Mouse (Mus musculus): ENCODE measurements around the gene Pgap2. TPM values are rescaled to one million over a fixed set of nuclear protein-coding genes. Genes with fewer than 3 reads are reported as not detected.

Gene Pgap2
- total and polyA plus RNA-seq, 3 experiments, result 21.1 to 91.1 TPM; not detected in 1

DNA sequence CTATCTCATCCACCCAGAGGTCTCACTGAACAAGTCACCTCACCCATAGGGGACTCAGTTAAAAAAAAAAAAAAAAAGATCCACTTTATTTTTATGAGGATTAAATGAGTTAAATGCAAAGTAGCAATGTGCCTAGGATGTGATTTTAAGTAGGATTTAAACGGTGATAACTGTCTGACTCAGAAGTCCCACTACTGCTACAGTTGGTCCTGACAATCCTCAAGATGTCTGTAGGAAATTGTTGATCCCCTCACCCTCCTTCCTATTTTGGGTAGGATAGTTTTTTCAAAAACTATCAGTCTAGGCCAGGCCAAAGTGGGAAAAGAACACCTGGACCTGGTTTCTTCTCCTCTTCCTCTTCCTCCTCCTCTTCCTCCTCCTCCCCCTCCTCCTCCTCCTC is 11.9 kb downstream of the Pgap2 start:
- Histone ChIP-seq H3K4me3 (ENCODE audit: control insufficient read depth in 1 of 2, insufficient read depth in 1 of 2, low read depth in 2 of 2, low read length in 2 of 2) (peak overlapping the region in 1 of 2 experiments; percentile 20; a peak in 1 of 4 replicates), H3K36me3 (ENCODE audit: control insufficient read depth in 1 of 2, insufficient read depth in 2 of 2, low read length in 2 of 2) (peaks cover 0 to 11% of the 10 kb centered on the region in 2 experiments; a peak in 2 of 4 replicates), H3K79me2 (ENCODE audit: control insufficient read depth, insufficient read depth, low read length, poor library complexity) (peaks cover 3% of the 10 kb centered on the region), H3K9me3 (replicated peaks; ENCODE audit: insufficient read depth, low read length) (no peaks in the 10 kb centered on the region), H3K9ac (ENCODE audit: control insufficient read depth, low read depth, low read length, poor library complexity, severe bottlenecking) (no peak overlapping the region), H3K27me3 (ENCODE audit: control insufficient read depth in 1 of 2, insufficient read depth in 2 of 2, low read length in 2 of 2) (no peaks in the 10 kb centered on the region), H3K4me1 (ENCODE audit: control insufficient read depth in 1 of 2, insufficient read depth in 2 of 2, low read length in 2 of 2) (peaks cover 0 to 9% of the 10 kb centered on the region in 2 experiments; a peak in 2 of 4 replicates), H3K27ac (ENCODE audit: control insufficient read depth, low read depth, low read length) (no peak overlapping the region)
- peak; percentile 33 for DNase-seq (ENCODE audit: low read depth, low spot score)
- TF ChIP-seq NRF1 (IDR thresholded peaks at IDR 0.05; ENCODE audit: insufficient read depth, low read depth, low read length, poor library complexity, severe bottlenecking), result no peak
- peak; percentile 51; the same call in 1 of the 2 replicates for TF ChIP-seq ZNF384 (IDR thresholded peaks at IDR 0.05; ENCODE audit: low read depth, low read length)
- no peak for TF ChIP-seq JUND (IDR thresholded peaks at IDR 0.05; ENCODE audit: low read depth, low read length)
- TF ChIP-seq TBP (IDR thresholded peaks at IDR 0.05; ENCODE audit: low read depth, low read length), result no peak
- no peak for TF ChIP-seq KAT2A (conservative IDR thresholded peaks at IDR 0.05; ENCODE audit: low read depth, low read length)
- TF ChIP-seq TAL1 (IDR thresholded peaks at IDR 0.05; ENCODE audit: low read length), result no peak
- no peak for TF ChIP-seq MYB (IDR thresholded peaks at IDR 0.05; ENCODE audit: low read depth, low read length)
- no peak for TF ChIP-seq ZMIZ1 (IDR thresholded peaks at IDR 0.05; ENCODE audit: low read depth, low read length)
- no peak for TF ChIP-seq GATA1 (IDR thresholded peaks at IDR 0.05; ENCODE audit: low read depth, low read length)
- no peak for TF ChIP-seq CTCF (IDR thresholded peaks at IDR 0.05 in 2 of 3, conservative IDR thresholded peaks at IDR 0.05 in 1 of 3; ENCODE audit: control insufficient read depth in 1 of 3, insufficient read depth in 1 of 3, low read depth in 2 of 3, low read length in 3 of 3, poor library complexity in 1 of 3, severe bottlenecking in 1 of 3)
- 0 out of 2 replicates have a peak, but pooled peaks have one; percentile 5 for TF ChIP-seq MYC (IDR thresholded peaks at IDR 0.05; ENCODE audit: low read depth, low read length)
- TF ChIP-seq ZC3H11A (IDR thresholded peaks at IDR 0.05; ENCODE audit: low read depth, low read length), result no peak
- TF ChIP-seq MAX (IDR thresholded peaks at IDR 0.05; ENCODE audit: low read length), result no peak
- no peak for TF ChIP-seq POLR2AphosphoS2 (IDR thresholded peaks at IDR 0.05; ENCODE audit: low read length)
- no peak for TF ChIP-seq MAFK (IDR thresholded peaks at IDR 0.05; ENCODE audit: borderline replicate concordance, low read depth, low read length)
- TF ChIP-seq POLR2A (IDR thresholded peaks at IDR 0.05; ENCODE audit: control insufficient read depth in 1 of 2, insufficient read depth in 1 of 2, low read depth in 1 of 2, low read length in 2 of 2, poor library complexity in 1 of 2), result no peak
- no peak for TF ChIP-seq SMC3 (IDR thresholded peaks at IDR 0.05; ENCODE audit: low read depth, low read length)

- Histone ChIP-seq H3K27me3 (ENCODE audit: control insufficient read depth in 1 of 2, insufficient read depth in 2 of 2, low read length in 2 of 2) (no peaks in the 10 kb centered on the region), H3K4me3 (ENCODE audit: control insufficient read depth in 1 of 2, insufficient read depth in 1 of 2, low read depth in 2 of 2, low read length in 2 of 2) (peak overlapping the region; percentile 87 to 90), H3K9ac (ENCODE audit: control insufficient read depth, low read depth, low read length, poor library complexity, severe bottlenecking) (peak overlapping the region; percentile 76), H3K4me1 (ENCODE audit: control insufficient read depth in 1 of 2, insufficient read depth in 2 of 2, low read length in 2 of 2) (peaks cover 0 to 9% of the 10 kb centered on the region in 2 experiments; a peak in 2 of 4 replicates), H3K36me3 (ENCODE audit: control insufficient read depth in 1 of 2, insufficient read depth in 2 of 2, low read length in 2 of 2) (peaks cover 0 to 9% of the 10 kb centered on the region in 2 experiments; a peak in 2 of 4 replicates), H3K27ac (ENCODE audit: control insufficient read depth, low read depth, low read length) (peak overlapping the region; percentile 76), H3K79me2 (ENCODE audit: control insufficient read depth, insufficient read depth, low read length, poor library complexity) (peaks cover 3% of the 10 kb centered on the region), H3K9me3 (replicated peaks; ENCODE audit: insufficient read depth, low read length) (no peaks in the 10 kb centered on the region)
- peak; percentile 83 for DNase-seq (ENCODE audit: low read depth, low spot score)
- TF ChIP-seq SMC3 (IDR thresholded peaks at IDR 0.05; ENCODE audit: low read depth, low read length) (peak; percentile 38), MYB (IDR thresholded peaks at IDR 0.05; ENCODE audit: low read depth, low read length) (no peak), KAT2A (conservative IDR thresholded peaks at IDR 0.05; ENCODE audit: low read depth, low read length) (no peak), POLR2AphosphoS5 (IDR thresholded peaks at IDR 0.05; ENCODE audit: borderline replicate concordance, low read depth, low read length) (no peak), ZKSCAN1 (IDR thresholded peaks at IDR 0.05; ENCODE audit: low read depth, low read length) (0 out of 2 replicates have a peak, but pooled peaks have one; percentile 65), MEF2A (IDR thresholded peaks at IDR 0.05; ENCODE audit: extremely low read depth, insufficient replicate concordance, low read depth, low read length, poor library complexity, severe bottlenecking) (no peak), GABPA (IDR thresholded peaks at IDR 0.05; ENCODE audit: low read depth, low read length) (no peak), RCOR1 (IDR thresholded peaks at IDR 0.05; ENCODE audit: low read depth, low read length) (no peak), TBP (IDR thresholded peaks at IDR 0.05; ENCODE audit: low read depth, low read length) (no peak), MAZ (IDR thresholded peaks at IDR 0.05; ENCODE audit: low read depth, low read length) (no peak), USF1 (IDR thresholded peaks at IDR 0.05; ENCODE audit: low read depth, low read length) (no peak), POLR2AphosphoS2 (IDR thresholded peaks at IDR 0.05; ENCODE audit: low read length) (no peak), BHLHE40 (IDR thresholded peaks at IDR 0.05; ENCODE audit: borderline replicate concordance, low read depth, low read length) (no peak), EP300 (IDR thresholded peaks at IDR 0.05; ENCODE audit: low read depth in 1 of 2, low read length in 2 of 2) (no peak), JUND (IDR thresholded peaks at IDR 0.05; ENCODE audit: low read depth, low read length) (no peak), HCFC1 (IDR thresholded peaks at IDR 0.05; ENCODE audit: low read depth, low read length) (0 out of 2 replicates have a peak, but pooled peaks have one; percentile 24), GATA1 (IDR thresholded peaks at IDR 0.05; ENCODE audit: low read depth, low read length) (no peak), ZMIZ1 (IDR thresholded peaks at IDR 0.05; ENCODE audit: low read depth, low read length) (no peak), MAX (IDR thresholded peaks at IDR 0.05; ENCODE audit: low read length) (no peak), ETS1 (IDR thresholded peaks at IDR 0.05; ENCODE audit: low read depth, low read length) (no peak), NELFE (IDR thresholded peaks at IDR 0.05; ENCODE audit: low read depth, low read length) (no peak), UBTF (IDR thresholded peaks at IDR 0.05; ENCODE audit: borderline replicate concordance, insufficient read depth, low read depth, low read length) (no peak)
Observed at GRCm38 (mm10) chr7:102222336-102222735, 12.3 kb downstream of the Pgap2 start.
